Mouse (Mus musculus) CD8-positive naive resting alpha-beta T cell, adult 2 months (primary cell): ENCODE results near the gene Olfr148.

Source experiments
- DNase-seq, 2 experiments: peaks; one replicate each; pipeline ENCODE4 v3.0.0; 2022; ENCODE audit warnings: low read depth in 2 of 2, low spot score in 2 of 2

The Olfr148 gene

DNA sequence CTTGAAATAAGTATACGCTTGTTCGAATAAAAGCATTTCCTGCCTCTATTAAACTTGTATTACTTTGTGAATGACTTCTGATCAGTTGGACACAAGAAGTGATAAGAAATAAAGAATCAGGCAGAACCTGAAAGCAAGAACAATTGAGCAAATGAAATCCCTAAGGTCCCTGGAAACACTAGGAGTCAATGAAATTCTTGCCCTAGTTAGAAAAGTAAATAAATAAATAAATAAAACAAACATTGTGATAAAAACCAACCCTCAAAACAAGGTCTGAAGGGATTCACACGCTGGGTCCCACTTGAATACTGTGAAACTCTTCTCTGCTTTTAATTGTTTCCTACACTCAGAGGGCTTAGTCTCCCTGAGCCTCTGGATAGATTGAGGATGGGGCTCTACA lies at the start of gene Olfr148:
TSS of gene Olfr148 (plus strand) at position 301 of the 400 bp plus-strand sequence.
- no peak for DNase-seq

DNA sequence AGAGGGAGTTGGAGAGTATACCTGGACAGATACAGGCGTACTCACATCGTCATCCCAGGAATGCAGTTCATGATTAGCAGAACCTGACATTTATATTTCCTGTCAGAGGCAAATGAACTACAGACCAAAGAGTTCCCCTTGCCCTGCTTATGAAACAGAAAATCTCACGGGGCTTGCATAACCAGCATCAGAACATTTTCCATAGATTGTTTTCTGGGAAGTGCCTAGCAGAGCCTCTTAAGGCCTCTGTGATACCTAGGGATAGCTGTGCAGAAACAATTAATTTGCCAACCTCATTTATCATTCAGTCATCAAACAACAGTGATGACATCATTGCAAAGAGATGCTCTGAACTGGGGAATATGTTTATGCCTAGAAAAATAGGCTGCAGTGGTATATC lies 35.0 kb upstream of the Olfr148 start, which contains the start of gene Olfr959:
TSS of gene Olfr959 (minus strand) at position 101 of the 400 bp plus-strand sequence.
- no peak for DNase-seq

GRCm38 (mm10) chr9:39577050-39577449 lies 33.4 kb upstream of the Olfr148 start:
- DNase-seq: no peak

- DNase-seq: no peak
These were observed 7.7 kb upstream of the Olfr148 start for GRCm38 (mm10) chr9:39602536-39603332.

GRCm38 (mm10) chr9:39603333-39603845 lies 7.1 kb upstream of the Olfr148 start:
- DNase-seq: no peak

DNA sequence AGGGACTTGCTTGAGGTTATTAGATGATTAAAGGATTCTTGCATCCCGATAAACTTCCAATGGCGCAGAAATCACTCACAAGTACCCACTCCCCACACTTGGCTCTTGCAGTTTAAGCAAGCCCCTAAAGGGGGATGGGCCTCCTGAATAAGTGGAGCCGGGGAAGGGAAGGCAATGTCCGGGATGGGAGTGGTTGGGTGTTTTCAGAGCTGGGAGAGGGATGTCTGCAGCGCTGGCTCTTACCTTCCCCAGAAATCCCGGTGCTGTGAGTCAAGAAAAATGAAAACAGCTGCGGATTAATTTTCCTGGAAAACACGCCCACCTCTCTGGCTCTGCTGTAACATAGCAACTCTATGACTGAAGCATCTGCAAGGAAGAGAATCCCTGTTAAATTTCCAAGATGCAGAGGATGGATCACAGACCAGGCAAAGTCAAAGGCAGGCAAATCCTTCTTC lies 6.4 kb upstream of the Olfr148 start, which contains the start of gene AW551984:
TSS of gene AW551984 (minus strand) at position 405 of the 455 bp plus-strand sequence.
- no peak for DNase-seq

GRCm38 (mm10) chr9:39608497-39608896 lies 2.0 kb upstream of the Olfr148 start:
- DNase-seq: no peak

- DNase-seq: no peak
These were observed 1.5 kb downstream of the Olfr148 start for GRCm38 (mm10) chr9:39611953-39612352.

- no peak for DNase-seq
These were observed 10.6 kb downstream of the Olfr148 start, which contains the start of gene Olfr960 for GRCm38 (mm10) chr9:39621073-39621472. Gene Olfr960 (plus strand): TSS chr9:39621373.

GRCm38 (mm10) chr9:39623783-39624182 lies 13.3 kb downstream of the Olfr148 start:
- DNase-seq: no peak

GRCm38 (mm10) chr9:39624711-39625110 lies 14.3 kb downstream of the Olfr148 start:
- no peak for DNase-seq

DNA sequence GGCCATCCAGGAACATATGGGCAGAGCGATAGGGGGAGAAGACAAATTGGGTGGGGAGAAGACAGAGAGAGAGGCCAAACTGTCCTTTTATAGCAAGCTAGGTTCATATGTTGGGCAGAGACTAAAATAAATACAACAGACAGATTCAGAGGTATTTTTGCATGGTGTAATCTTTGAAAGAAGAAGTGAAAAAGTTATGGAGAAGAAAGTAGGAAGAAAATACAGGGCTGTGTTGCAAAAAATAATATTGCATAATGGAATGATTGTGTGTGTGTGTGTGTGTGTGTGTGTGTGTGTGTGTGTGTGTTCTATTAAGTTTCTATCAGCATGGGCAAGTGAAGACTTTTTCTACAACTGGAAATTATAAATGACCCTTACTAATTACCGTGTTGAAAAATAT lies 18.6 kb downstream of the Olfr148 start:
- no peak for DNase-seq

- DNase-seq: no peak
These were observed 23.6 kb downstream of the Olfr148 start for GRCm38 (mm10) chr9:39633913-39634594.

- DNase-seq: no peak
These were observed 34.3 kb downstream of the Olfr148 start, which contains the start of gene Olfr961 for GRCm38 (mm10) chr9:39644785-39645184. Gene Olfr961 (plus strand): TSS chr9:39645085.

GRCm38 (mm10) chr9:39647382-39647781 lies 36.9 kb downstream of the Olfr148 start:
- no peak for DNase-seq

DNA sequence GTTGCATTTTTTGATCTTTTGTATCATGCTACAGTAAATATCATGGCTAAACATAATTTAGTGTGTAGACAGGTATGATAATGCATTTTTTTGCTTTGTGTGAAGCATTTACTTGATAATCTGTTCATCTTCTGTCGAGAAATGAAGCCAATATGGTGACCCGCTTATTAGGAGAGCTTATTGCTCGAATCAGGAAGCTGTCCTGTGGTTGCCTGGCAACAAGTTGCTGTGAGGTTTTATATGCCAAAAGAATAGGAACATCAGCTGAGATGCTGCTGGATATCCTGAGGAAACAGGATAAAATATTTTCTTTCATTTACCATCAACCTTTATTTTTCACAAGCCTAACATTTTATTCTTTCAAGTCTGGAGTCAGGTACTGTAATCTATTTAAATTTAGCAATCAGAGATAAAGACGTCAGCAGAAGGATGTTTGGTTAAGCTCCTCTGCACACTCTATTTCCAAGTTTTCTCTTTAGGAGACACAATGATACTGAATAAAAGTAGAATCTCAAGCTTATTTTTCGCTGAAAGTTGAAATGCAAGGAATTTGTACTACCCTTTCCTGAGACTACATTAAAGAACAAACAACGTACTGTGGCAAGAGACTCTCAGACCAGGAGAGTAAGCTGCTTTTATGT lies 44.4 kb downstream of the Olfr148 start:
- no peak for DNase-seq
